Mouse (Mus musculus): Measurements from ENCODE around the gene 5730522E02Rik.

Gene 5730522E02Rik

GRCm38 (mm10) chr11:25664562-25665104 is 545.9 kb downstream of the 5730522E02Rik start:
- no peak for DNase-seq

DNA sequence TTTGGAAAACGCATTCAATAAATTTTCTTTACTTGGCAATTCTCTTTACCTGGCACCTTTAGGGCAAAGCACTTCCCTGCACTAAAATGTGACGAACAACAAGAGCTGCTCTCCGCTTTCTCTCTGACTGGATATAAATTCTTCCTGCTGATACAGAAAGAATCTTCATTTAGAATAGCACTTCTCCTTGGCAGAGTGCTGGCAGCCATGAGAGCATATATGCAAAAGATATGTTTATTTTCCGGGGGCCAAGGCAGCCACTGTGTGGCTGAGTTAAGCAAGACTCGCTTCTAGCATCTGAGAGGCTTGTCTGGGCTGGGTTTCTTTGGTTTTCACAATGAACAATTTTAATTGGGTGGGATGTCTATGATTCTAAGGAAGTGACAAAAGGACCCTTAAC is 564.3 kb downstream of the 5730522E02Rik start:
- no peak for DNase-seq

DNA sequence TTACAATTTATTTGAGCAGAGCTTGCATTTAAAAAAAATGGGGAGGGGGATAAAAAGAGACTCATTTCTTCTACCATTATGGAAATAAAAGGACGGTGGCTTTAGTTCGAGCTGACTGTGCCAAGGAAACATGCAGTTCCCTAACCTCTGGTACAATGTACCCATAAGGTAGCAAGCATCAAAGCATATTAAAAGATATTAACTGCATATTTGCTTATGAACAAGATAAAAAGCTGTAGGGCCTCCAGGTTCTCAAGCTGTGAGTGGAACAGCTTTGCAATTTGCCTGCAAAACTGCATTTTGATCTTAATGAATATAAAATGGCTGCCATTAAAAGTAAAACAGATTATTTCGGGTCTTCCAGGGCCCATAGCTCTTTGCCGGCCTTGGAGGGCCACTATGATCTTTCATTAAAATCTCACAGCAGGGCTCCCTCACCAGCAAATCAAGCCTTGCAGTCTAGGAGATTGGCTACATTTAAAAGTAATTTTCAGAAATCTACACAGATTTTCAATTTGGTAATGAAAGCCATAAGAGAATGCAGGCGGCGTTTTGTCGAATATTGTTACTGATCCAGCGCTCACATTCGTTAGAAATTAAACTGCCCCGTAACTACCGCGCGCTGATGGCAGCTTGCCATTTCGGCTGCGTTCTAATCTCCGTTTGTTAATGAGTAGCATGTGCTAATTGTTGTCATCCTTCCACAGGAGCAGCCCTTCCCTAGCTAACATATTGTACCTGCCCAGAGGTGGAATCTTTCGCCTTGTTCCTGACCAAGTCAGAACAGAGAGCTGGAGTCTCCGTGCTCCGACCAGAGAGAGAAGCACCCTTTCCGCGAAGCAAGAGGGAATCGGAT is 565.6 kb downstream of the 5730522E02Rik start:
- DNase-seq, result no peak

- no peak for DNase-seq
Measured at GRCm38 (mm10) chr11:25606886-25607285, 603.7 kb downstream of the 5730522E02Rik start.

- DNase-seq, result no peak
Measured at GRCm38 (mm10) chr11:25600030-25600429, 610.5 kb downstream of the 5730522E02Rik start.

GRCm38 (mm10) chr11:25595303-25595702 is 615.3 kb downstream of the 5730522E02Rik start:
- no peak for DNase-seq

GRCm38 (mm10) chr11:25594780-25595179 is 615.8 kb downstream of the 5730522E02Rik start:
- DNase-seq, result no peak

DNA sequence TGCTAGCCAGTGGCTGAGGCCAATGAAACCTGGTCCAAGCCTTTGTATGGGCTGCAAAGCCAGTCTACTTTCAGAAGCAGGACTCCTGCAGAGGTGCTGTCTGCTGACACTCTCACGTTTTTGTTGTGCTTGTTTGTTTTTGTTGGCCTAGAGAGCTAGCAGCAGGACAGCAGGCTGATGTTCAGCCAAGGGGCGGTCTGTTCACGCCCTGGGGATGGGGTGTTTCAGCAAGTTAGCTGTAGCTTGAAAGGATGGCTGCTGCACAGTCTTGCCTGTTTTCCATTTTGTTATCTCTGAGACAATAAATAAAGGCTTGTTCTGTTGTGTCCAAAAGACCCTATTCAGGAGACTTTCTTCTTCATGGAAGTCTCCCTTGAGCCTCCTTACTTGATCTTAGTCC is 618.3 kb downstream of the 5730522E02Rik start:
- no peak for DNase-seq

DNA sequence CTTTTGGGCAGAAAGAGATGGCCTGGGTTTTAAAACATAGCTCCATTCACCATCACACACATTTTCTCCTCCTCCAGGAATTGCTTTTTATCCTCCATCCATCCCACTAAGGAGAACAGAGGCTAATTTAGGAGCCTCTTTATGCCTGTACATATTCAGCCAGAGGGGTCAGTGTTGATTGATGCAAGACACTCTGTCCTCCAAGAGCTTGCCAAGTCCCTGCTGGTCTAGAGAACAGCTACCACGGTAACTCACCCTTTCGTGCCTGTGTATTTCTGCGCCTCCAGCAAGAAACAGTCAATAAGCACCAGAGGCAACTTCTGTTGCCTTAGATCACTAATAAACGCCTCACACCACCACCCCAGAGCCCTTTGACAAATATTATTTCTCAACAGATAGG is 620.3 kb downstream of the 5730522E02Rik start:
- DNase-seq, result no peak

GRCm38 (mm10) chr11:25589509-25589908 is 621.1 kb downstream of the 5730522E02Rik start:
- no peak for DNase-seq

DNA sequence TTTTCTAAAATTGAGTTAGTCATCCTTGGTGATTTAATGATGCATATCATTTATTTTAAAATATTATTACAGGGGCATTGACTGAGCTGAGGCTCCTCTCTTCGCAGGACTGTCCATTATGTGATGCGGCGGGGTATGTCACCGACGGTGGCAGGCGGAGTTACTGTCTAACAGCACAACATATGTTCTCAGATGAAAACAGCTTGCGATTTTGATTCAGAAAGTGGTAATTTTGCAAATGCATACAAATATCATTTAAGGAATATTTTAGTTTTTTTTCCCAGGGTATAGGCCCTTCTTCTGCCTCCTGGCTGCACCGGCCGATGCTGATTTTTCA is 636.5 kb downstream of the 5730522E02Rik start:
- no peak for DNase-seq

- DNase-seq, result no peak
Measured at GRCm38 (mm10) chr11:25573408-25574128, 637.0 kb downstream of the 5730522E02Rik start.

DNA sequence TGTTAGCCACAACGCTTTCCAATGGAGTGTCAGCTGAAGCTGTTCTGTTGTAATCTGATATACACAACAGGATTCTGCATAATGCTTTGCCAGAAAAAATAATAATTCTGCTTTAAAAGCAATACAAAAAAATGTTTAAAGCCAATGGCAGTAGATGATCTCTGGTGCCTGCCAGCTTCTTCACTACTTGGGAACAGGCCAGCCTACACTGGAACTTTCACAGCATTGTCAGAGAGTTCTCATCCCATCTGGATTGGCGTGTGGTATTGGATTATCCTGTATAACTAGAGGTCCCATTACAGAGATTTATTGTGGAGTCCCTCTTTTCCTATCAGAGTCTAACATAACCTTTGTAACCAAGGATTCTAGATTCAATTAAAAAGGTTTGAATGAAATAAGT is 639.2 kb downstream of the 5730522E02Rik start:
- DNase-seq, result no peak
